Mouse (Mus musculus) forebrain, postnatal 0 days (tissue): ENCODE results near the gene Atf7. TPM values are rescaled to one million over a fixed set of nuclear protein-coding genes. Genes with fewer than 3 reads are reported as not detected.
"Not testable (repeated sequence)": the region's sequence is repeated elsewhere in the genome, so short reads cannot be mapped to it uniquely, and the experiment has no call there.

Experiments used
- ATAC-seq: fragments of 200-750 bp; cut with Nextera tagmentation; 2 replicates; pipeline ENCODE4 v1.8.0; 2017; ENCODE audit warnings: mild to moderate bottlenecking, moderate library complexity
- DNase-seq: peaks from one replicate; pipeline ENCODE4 v3.0.0-alpha.2; 2015
- H3K27ac ChIP-seq: fragments of 300-500 bp; sonication (generic); 2 replicates; pipeline ENCODE4 v1.5.1; 2014; ENCODE audit warnings: low read depth, mild to moderate bottlenecking, antibody characterized with exemption, low read length, moderate library complexity, mixed read lengths
- H3K27me3 ChIP-seq: fragments of 300-500 bp; sonication (generic); 2 replicates; pipeline ENCODE4 v1.6.1; 2014; ENCODE audit warnings: mild to moderate bottlenecking, low read length, mixed read lengths; ENCODE audit not compliant: insufficient read depth
- H3K36me3 ChIP-seq: fragments of 300-500 bp; sonication (generic); 2 replicates; pipeline ENCODE4 v1.6.1; 2014; ENCODE audit warnings: mild to moderate bottlenecking, moderate library complexity; ENCODE audit not compliant: insufficient read depth
- H3K4me1 ChIP-seq: fragments of 300-500 bp; sonication (generic); 2 replicates; pipeline ENCODE4 v1.6.1; 2014; ENCODE audit warnings: antibody characterized with exemption; ENCODE audit not compliant: insufficient read depth
- H3K4me2 ChIP-seq: fragments of 300-500 bp; sonication (generic); 2 replicates; pipeline ENCODE4 v1.6.1; 2014; ENCODE audit warnings: low read depth, mild to moderate bottlenecking, moderate library complexity
- H3K4me3 ChIP-seq: fragments of 300-500 bp; sonication (generic); 2 replicates; pipeline ENCODE4 v1.5.1; 2014; ENCODE audit warnings: low read depth, low read length, mixed read lengths
- H3K9ac ChIP-seq: fragments of 300-500 bp; sonication (generic); 2 replicates; pipeline ENCODE4 v1.6.1; 2014; ENCODE audit warnings: mild to moderate bottlenecking
- H3K9me3 ChIP-seq: fragments of 300-500 bp; sonication (generic); 2 replicates; pipeline ENCODE4 v1.6.1; 2016; ENCODE audit warnings: low read length
- CTCF ChIP-seq: sonication (generic); IDR thresholded peaks from 2 replicates; pipeline ENCODE4 v1.5.1; 2016; ENCODE audit warnings: antibody characterized with exemption, control low read depth, low read depth
- WGBS: fragments of 180-500 bp; shearing (Covaris S2); extraction: QIAGEN DNeasy Blood & Tissue Kit; methylation state at CpG from one replicate; pipeline ENCODE4 v1.1.7; 2014; 5-methylcytosine and 5-hydroxymethylcytosine counted together
- polyA plus RNA-seq: library from polyadenylated mRNA; unstranded; fragments of >200 nt; fragmentation: Nextera tagmentation; extraction: Ambion mirVana; gene quantifications from 2 replicates; pipeline ENCODE4 v1.2.1, GENCODE M21; 2015
- total RNA-seq: library from RNA; depleted of rRNA; stranded (reverse); fragments of >200 nt; gene quantifications from 2 replicates; pipeline ENCODE4 v1.2.3, GENCODE M21; 2014

The Atf7 gene
- total and polyA plus RNA-seq, 2 experiments from 2014 or later, result 9.9 to 10.2 TPM

- peaks cover 5% of the 10 kb centered on the region; the same call in 1 of the 2 replicates for H3K4me1 ChIP-seq
- no peak for TF ChIP-seq CTCF
- ATAC-seq (no peak), DNase-seq (no peak)
- H3K9me3 ChIP-seq, result no peaks in the 10 kb centered on the region
- WGBS, result 68% methylated on average over 1 of the region's 1 CpGs
- H3K9ac ChIP-seq, result no peak overlapping the region
- no peaks in the 10 kb centered on the region for H3K27me3 ChIP-seq
- no peak overlapping the region for H3K4me3 ChIP-seq
- no peak overlapping the region for H3K27ac ChIP-seq
- H3K36me3 ChIP-seq, result no peaks in the 10 kb centered on the region
- H3K4me2 ChIP-seq, result no peak overlapping the region
These were observed 4.5 kb downstream of the Atf7 start for GRCm38 (mm10) chr15:102620765-102621164.

- Histone ChIP-seq H3K27me3 (no peaks in the 10 kb centered on the region), H3K9ac (no peak overlapping the region), H3K27ac (no peak overlapping the region), H3K4me2 (no peak overlapping the region), H3K9me3 (no peaks in the 10 kb centered on the region), H3K4me1 (peaks cover 5% of the 10 kb centered on the region; the same call in 1 of the 2 replicates), H3K4me3 (no peak overlapping the region), H3K36me3 (no peaks in the 10 kb centered on the region)
- ATAC-seq (no peak), DNase-seq (no peak)
- 95% methylated on average over 5 of the region's 5 CpGs for WGBS
- no peak for TF ChIP-seq CTCF
These were observed 5.8 kb downstream of the Atf7 start for GRCm38 (mm10) chr15:102619486-102619885.

- H3K27ac ChIP-seq, result no peak overlapping the region
- ATAC-seq (no peak), DNase-seq (no peak)
- no peak overlapping the region for H3K4me2 ChIP-seq
- WGBS, result 95% methylated on average over 1 of the region's 1 CpGs
- no peaks in the 10 kb centered on the region for H3K27me3 ChIP-seq
- H3K9me3 ChIP-seq, result no peaks in the 10 kb centered on the region
- no peaks in the 10 kb centered on the region for H3K4me1 ChIP-seq
- H3K9ac ChIP-seq, result no peak overlapping the region
- no peaks in the 10 kb centered on the region for H3K36me3 ChIP-seq
- no peak for TF ChIP-seq CTCF
- H3K4me3 ChIP-seq, result no peak overlapping the region
These were observed 7.6 kb downstream of the Atf7 start for GRCm38 (mm10) chr15:102617654-102618053.

GRCm38 (mm10) chr15:102616174-102616573 lies 9.1 kb downstream of the Atf7 start:
- no peak for DNase-seq
- Histone ChIP-seq H3K4me3 (no peak overlapping the region), H3K36me3 (no peaks in the 10 kb centered on the region), H3K9me3 (no peaks in the 10 kb centered on the region), H3K27me3 (no peaks in the 10 kb centered on the region), H3K4me2 (no peak overlapping the region), H3K27ac (no peak overlapping the region), H3K4me1 (no peaks in the 10 kb centered on the region), H3K9ac (no peak overlapping the region)
- TF ChIP-seq CTCF, result no peak
- WGBS, result 97% methylated on average over 2 of the region's 2 CpGs
- ATAC-seq, result no peak

GRCm38 (mm10) chr15:102614224-102614623 lies 11.0 kb downstream of the Atf7 start:
- no peak for ATAC-seq
- Histone ChIP-seq H3K27ac (no peak overlapping the region), H3K4me2 (no peak overlapping the region)

GRCm38 (mm10) chr15:102612966-102613365 lies 12.3 kb downstream of the Atf7 start:
- no peak overlapping the region for H3K4me2 ChIP-seq
- H3K4me3 ChIP-seq, result no peak overlapping the region
- no peak overlapping the region for H3K9ac ChIP-seq
- no peak for ATAC-seq
- no peaks in the 10 kb centered on the region for H3K36me3 ChIP-seq
- H3K9me3 ChIP-seq, result no peaks in the 10 kb centered on the region
- DNase-seq, result no peak
- H3K27ac ChIP-seq, result no peak overlapping the region
- no peaks in the 10 kb centered on the region for H3K4me1 ChIP-seq
- TF ChIP-seq CTCF, result no peak
- H3K27me3 ChIP-seq, result no peaks in the 10 kb centered on the region

More at GRCm38 (mm10) chr15:102614224-102614623, 11.0 kb downstream of the Atf7 start:
- no peaks in the 10 kb centered on the region for H3K4me1 ChIP-seq
- DNase-seq, result no peak
- H3K36me3 ChIP-seq, result no peaks in the 10 kb centered on the region
- no peak for TF ChIP-seq CTCF
- no peaks in the 10 kb centered on the region for H3K27me3 ChIP-seq
- H3K4me3 ChIP-seq, result no peak overlapping the region
- no peaks in the 10 kb centered on the region for H3K9me3 ChIP-seq
- no peak overlapping the region for H3K9ac ChIP-seq

DNA sequence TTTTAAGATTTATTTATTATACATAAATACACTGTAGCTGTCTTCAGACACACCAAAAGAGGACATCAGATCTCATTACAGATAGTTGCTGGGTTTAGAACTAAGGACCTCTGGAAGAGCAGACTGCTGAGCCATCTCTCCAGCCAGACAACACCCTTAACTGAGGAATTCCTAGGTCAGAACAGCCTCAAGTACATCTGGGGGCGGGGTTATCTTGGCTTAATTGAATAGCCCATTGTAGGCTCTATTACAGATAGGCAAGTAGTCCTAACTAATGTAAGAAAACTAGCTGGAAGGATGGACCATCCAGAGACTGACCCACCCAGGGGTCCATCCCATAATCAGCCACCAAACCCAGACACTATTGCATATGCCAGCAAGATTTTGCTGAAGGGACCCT lies 16.7 kb downstream of the Atf7 start:
- H3K4me1 ChIP-seq, ATAC-seq, DNase-seq, H3K27ac ChIP-seq, H3K27me3 ChIP-seq, H3K9me3 ChIP-seq, H3K4me3 ChIP-seq, H3K9ac ChIP-seq, H3K4me2 ChIP-seq, H3K36me3 ChIP-seq: not testable (repeated sequence)
- WGBS, result 88% methylated on average over 1 of the region's 1 CpGs
